Mouse (Mus musculus): ENCODE results near the gene Ubl4b.

DNA sequence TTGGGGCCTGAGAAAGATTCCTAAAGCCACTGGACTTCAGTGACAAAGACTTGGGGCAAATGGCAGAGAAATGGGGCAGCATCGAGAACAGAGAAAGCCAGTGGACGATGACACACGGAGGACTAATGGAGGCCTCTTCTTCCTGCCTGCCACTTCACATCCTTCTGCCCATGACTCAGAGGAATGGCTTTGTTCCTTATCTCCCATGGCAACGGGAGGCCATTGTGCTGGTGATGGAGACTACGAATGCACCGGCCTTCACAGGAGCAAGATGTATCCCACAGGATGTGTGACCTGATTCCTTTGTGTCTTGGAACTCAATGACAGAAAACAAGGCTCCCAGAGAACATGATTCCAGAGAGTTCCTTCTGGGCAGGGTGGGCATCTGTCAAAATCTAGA lies 30.3 kb downstream of the Ubl4b start:
- TF ChIP-seq MYOD1 (IDR thresholded peaks at IDR 0.05; ENCODE audit: control insufficient read depth in 1 of 3, insufficient read length in 2 of 3, low read depth in 2 of 3) (no peak), POLR2A (IDR thresholded peaks at IDR 0.05; ENCODE audit: insufficient read length, low read depth) (no peak), USF1 (IDR thresholded peaks at IDR 0.05; ENCODE audit: low read depth) (no peak), MAX (IDR thresholded peaks at IDR 0.05; ENCODE audit: low read depth) (no peak), E2F4 (IDR thresholded peaks at IDR 0.05; ENCODE audit: insufficient read depth) (no peak), POLR2AphosphoS2 (IDR thresholded peaks at IDR 0.05; ENCODE audit: insufficient read length, low read depth) (no peak), TCF12 (IDR thresholded peaks at IDR 0.05; ENCODE audit: insufficient read depth, poor library complexity, severe bottlenecking) (no peak), MYOG (IDR thresholded peaks at IDR 0.05; ENCODE audit: control insufficient read depth in 1 of 3, insufficient read depth in 1 of 3, insufficient read length in 2 of 3, low read depth in 2 of 3) (no peak), SRF (IDR thresholded peaks at IDR 0.05; ENCODE audit: control insufficient read depth, insufficient read length, low read depth) (no peak), REST (IDR thresholded peaks at IDR 0.05; ENCODE audit: insufficient read depth, insufficient read length) (no peak), CEBPB (IDR thresholded peaks at IDR 0.05; ENCODE audit: insufficient read depth, poor library complexity, severe bottlenecking) (no peak)

Data from myocyte (in vitro differentiated cells).